Mouse (Mus musculus) olfactory bulb, adult 2 months (tissue): Measurements from ENCODE around the gene Olfr316.

Experiments
- CTCF ChIP-seq: fragments of 200-500 bp; IDR thresholded peaks from 2 replicates; pipeline ENCODE4 v1.5.1; 2012; ENCODE audit warnings: low read depth, mild to moderate bottlenecking, low read length, moderate library complexity; ENCODE audit not compliant: insufficient read depth
- POLR2A ChIP-seq: fragments of 200-500 bp; IDR thresholded peaks from 2 replicates; pipeline ENCODE4 v1.6.1; 2012; ENCODE audit warnings: mild to moderate bottlenecking, low read depth, low read length, moderate library complexity; ENCODE audit not compliant: insufficient read depth

- TF ChIP-seq CTCF (no peak), POLR2A (no peak)
Measured at GRCm38 (mm10) chr11:58723914-58724313, 28.6 kb upstream of the Olfr316 start, which contains the start of gene Olfr318.
